ENCODE assay signal across 32 mouse cellular contexts in the genomic region with DNA sequence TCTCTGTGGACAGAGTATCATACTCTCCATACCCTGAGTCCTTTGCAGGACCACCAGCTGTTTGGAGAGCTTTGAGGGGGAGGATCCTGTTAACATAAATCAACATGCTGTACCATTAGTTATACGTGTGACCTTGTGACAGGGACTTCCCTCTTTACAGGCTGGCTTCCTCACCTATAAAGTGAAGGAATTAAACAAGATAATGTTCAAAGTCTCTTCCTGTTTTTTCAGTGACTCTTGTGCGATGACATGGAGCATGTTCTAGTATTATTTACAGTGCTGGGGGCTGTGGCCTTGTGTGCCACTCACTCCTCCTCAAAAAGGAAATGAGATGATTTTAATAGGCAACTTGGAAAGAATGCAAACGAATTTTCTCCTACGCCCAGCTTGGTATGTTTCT.
DNase-seq lines count a peak whose midpoint lies in the region; ATAC-seq and TF ChIP-seq lines count a peak whose summit lies in the region.
"Had no signal": no experiment of that assay in that cellular context is flagged by ENCODE, and none has a peak within 500 bp of the region (broad histone marks: within the 10 kb centered on the region; RNA-seq: fewer than 3 reads in every experiment).

No protein-coding gene starts in this region.

- 8% methylated on average over 4 of the region's 4 CpGs for WGBS in kidney, embryonic 14.5 days
- 30% methylated on average over 4 of the region's 4 CpGs for WGBS in lung, embryonic 14.5 days

- ATAC-seq in kidney, embryonic 14.5 days (ENCODE audit: low FRiP score, low TSS enrichment), result peak; percentile 92
- peak; percentile 74; the same call in 1 of the 2 replicates for ATAC-seq in lung, embryonic 14.5 days (ENCODE audit: insufficient read depth)
- ATAC-seq in common myeloid progenitor, adult 5-6 weeks (replicated peaks; ENCODE audit: low read depth, poor library complexity, severe bottlenecking), result peak; percentile 88
- ATAC-seq: activated CD4-positive, CD25-positive, alpha-beta regulatory T cell, adult 4 months; CD4-positive, CD25-positive, alpha-beta regulatory T cell, adult 4 months; inflammation-experienced regulatory T-cells, adult 6 months; midbrain, embryonic 13.5 days had no signal

- H3K9me3 ChIP-seq in kidney, embryonic 14.5 days (ENCODE audit: control insufficient read depth, low read length), result no peaks in the 10 kb centered on the region
- H3K9me3 ChIP-seq in lung, embryonic 14.5 days (ENCODE audit: low read depth, low read length), result no peaks in the 10 kb centered on the region
- H3K9me3 ChIP-seq: embryonic facial prominence, embryonic 13.5 days; forebrain, embryonic 12.5 days; hindbrain, embryonic 10.5 days; hindbrain, embryonic 15.5 days; limb, embryonic 13.5 days; megakaryocyte, embryonic 14.5 days; midbrain, embryonic 13.5 days; neural tube, embryonic 13.5 days had no signal

- DNase-seq in kidney, adult 8-10 months, result no peak
- DNase-seq in lung, embryonic 14.5 days, result peak; percentile 51
- DNase-seq in lung, adult 18-20 months, result no peak
- DNase-seq in mesoderm, embryonic 11.5 days (ENCODE audit: low read depth, low spot score), result peak; percentile 29
- no peak for DNase-seq in frontal cortex, postnatal 10 days (ENCODE audit: low spot score in 2 of 2)
- DNase-seq: adrenal gland, adult 2 months; cerebellum, adult 2 months; cerebellum, postnatal 14 days; embryo, embryonic 11 days; gastrocnemius, postnatal 25 days; heart, adult 18-20 months; kidney, adult 18-20 months; layer of hippocampus, adult 9-11 months; right cerebral cortex, postnatal 4 days; thymus, adult 2 months; thymus, postnatal 36 days had no signal

- no peak overlapping the region for H3K27ac ChIP-seq in kidney, embryonic 14.5 days (ENCODE audit: low read depth, low read length)
- no peak overlapping the region for H3K27ac ChIP-seq in lung, embryonic 14.5 days (ENCODE audit: low read depth)
- H3K27ac ChIP-seq: embryonic facial prominence, embryonic 13.5 days; forebrain, embryonic 12.5 days; hindbrain, embryonic 10.5 days; hindbrain, embryonic 15.5 days; limb, embryonic 13.5 days; midbrain, embryonic 13.5 days; neural tube, embryonic 13.5 days had no signal

- H3K36me3 ChIP-seq in kidney, embryonic 14.5 days (ENCODE audit: control insufficient read depth, insufficient read depth, low read length), result no peaks in the 10 kb centered on the region
- H3K36me3 ChIP-seq in lung, embryonic 14.5 days (ENCODE audit: insufficient read depth), result no peaks in the 10 kb centered on the region
- H3K36me3 ChIP-seq: embryonic facial prominence, embryonic 13.5 days; forebrain, embryonic 12.5 days; hindbrain, embryonic 10.5 days; hindbrain, embryonic 15.5 days; limb, embryonic 13.5 days; midbrain, embryonic 13.5 days; neural tube, embryonic 13.5 days had no signal

- no peak overlapping the region for H3K4me3 ChIP-seq in kidney, embryonic 14.5 days (ENCODE audit: low read length)
- H3K4me3 ChIP-seq in lung, embryonic 14.5 days (ENCODE audit: low read depth, low read length), result no peak overlapping the region
- H3K4me3 ChIP-seq: embryonic facial prominence, embryonic 13.5 days; erythroblast, embryonic 14.5 days; forebrain, embryonic 12.5 days; hindbrain, embryonic 10.5 days; hindbrain, embryonic 15.5 days; limb, embryonic 13.5 days; megakaryocyte, embryonic 14.5 days; midbrain, embryonic 13.5 days; neural tube, embryonic 13.5 days had no signal

- no peaks in the 10 kb centered on the region for H3K27me3 ChIP-seq in kidney, embryonic 14.5 days (ENCODE audit: control insufficient read depth, insufficient read depth, low read length)
- no peaks in the 10 kb centered on the region for H3K27me3 ChIP-seq in lung, embryonic 14.5 days (ENCODE audit: insufficient read depth, low read length)
- H3K27me3 ChIP-seq: embryonic facial prominence, embryonic 13.5 days; forebrain, embryonic 12.5 days; hindbrain, embryonic 15.5 days; limb, embryonic 13.5 days; megakaryocyte, embryonic 14.5 days; midbrain, embryonic 13.5 days; neural tube, embryonic 13.5 days had no signal

- no peak for TF ChIP-seq CTCF in lung, embryonic 14.5 days (IDR thresholded peaks at IDR 0.05; ENCODE audit: low read depth)

- no peak overlapping the region for H3K4me2 ChIP-seq in kidney, embryonic 14.5 days (replicated peaks; ENCODE audit: low read depth, low read length)
- no peak overlapping the region for H3K4me2 ChIP-seq in lung, embryonic 14.5 days
- H3K4me2 ChIP-seq: embryonic facial prominence, embryonic 13.5 days; forebrain, embryonic 12.5 days; heart, embryonic 11.5 days; hindbrain, embryonic 15.5 days; limb, embryonic 13.5 days; liver, embryonic 11.5 days; midbrain, embryonic 13.5 days; neural tube, embryonic 13.5 days had no signal

- no peak overlapping the region for H3K9ac ChIP-seq in kidney, embryonic 14.5 days (ENCODE audit: low read depth, low read length)
- no peak overlapping the region for H3K9ac ChIP-seq in lung, embryonic 14.5 days
- H3K9ac ChIP-seq: embryonic facial prominence, embryonic 13.5 days; forebrain, embryonic 12.5 days; hindbrain, embryonic 15.5 days; limb, embryonic 13.5 days; midbrain, embryonic 13.5 days; neural tube, embryonic 13.5 days had no signal

- H3K4me1 ChIP-seq in kidney, embryonic 14.5 days (ENCODE audit: control insufficient read depth, insufficient read depth, low read length), result peaks cover 4% of the 10 kb centered on the region; the same call in 1 of the 2 replicates
- no peaks in the 10 kb centered on the region for H3K4me1 ChIP-seq in lung, embryonic 14.5 days (ENCODE audit: insufficient read depth)
- H3K4me1 ChIP-seq: embryonic facial prominence, embryonic 13.5 days; forebrain, embryonic 12.5 days; hindbrain, embryonic 10.5 days; hindbrain, embryonic 15.5 days; megakaryocyte, embryonic 14.5 days; midbrain, embryonic 13.5 days; neural tube, embryonic 13.5 days had no signal

Comparison
In these comparisons a context has a peak if more than half of its experiments do, and no peak if none do; other contexts are left out.
1. DNase-seq: peak in lung, embryonic 14.5 days (single experiment) and mesoderm, embryonic 11.5 days (single experiment); none in kidney, adult 8-10 months (0 of 2), lung, adult 18-20 months (0 of 2) and frontal cortex, postnatal 10 days (0 of 2).
2. Peak in every context shown above with its lines, with median percentiles within 50 percentile points of each other: ATAC-seq.